Mouse (Mus musculus): ENCODE measurements around the gene Hif3a.
"Not testable (repeated sequence)": the region's sequence is repeated elsewhere in the genome, so short reads cannot be mapped to it uniquely, and the experiment has no call there.

The Hif3a gene

GRCm38 (mm10) chr7:17062389-17062788 is at the start of gene Hif3a:
Gene Hif3a, minus strand, starts transcription at chr7:17062427.
- no peak for DNase-seq (ENCODE audit: low read depth, low spot score)

- DNase-seq (ENCODE audit: low read depth, low spot score): not testable (repeated sequence)
Measured at GRCm38 (mm10) chr7:17101631-17102030, 39.4 kb upstream of the Hif3a start.

GRCm38 (mm10) chr7:17091280-17091679 is 29.1 kb upstream of the Hif3a start:
- no peak for DNase-seq (ENCODE audit: low read depth, low spot score)

- DNase-seq (ENCODE audit: low read depth, low spot score): no peak
Measured at GRCm38 (mm10) chr7:17090058-17090585, 27.9 kb upstream of the Hif3a start.

- no peak for DNase-seq (ENCODE audit: low read depth, low spot score)
Measured at GRCm38 (mm10) chr7:17087731-17088130, 25.5 kb upstream of the Hif3a start.

GRCm38 (mm10) chr7:17082766-17083165 is 20.5 kb upstream of the Hif3a start:
- DNase-seq (ENCODE audit: low read depth, low spot score): no peak

- DNase-seq (ENCODE audit: low read depth, low spot score): no peak
Measured at GRCm38 (mm10) chr7:17078076-17078654, 15.9 kb upstream of the Hif3a start.

- no peak for DNase-seq (ENCODE audit: low read depth, low spot score)
Measured at GRCm38 (mm10) chr7:17076542-17076941, 14.3 kb upstream of the Hif3a start.

GRCm38 (mm10) chr7:17073904-17074615 is 11.8 kb upstream of the Hif3a start, which contains the start of gene Psg16:
Gene Psg16, plus strand, starts transcription at chr7:17074040.
- DNase-seq (ENCODE audit: low read depth, low spot score): no peak

GRCm38 (mm10) chr7:17073513-17073903 is 11.3 kb upstream of the Hif3a start:
- DNase-seq (ENCODE audit: low read depth, low spot score): no peak

GRCm38 (mm10) chr7:17067651-17068050 is 5.4 kb upstream of the Hif3a start:
- DNase-seq (ENCODE audit: low read depth, low spot score): not testable (repeated sequence)

- DNase-seq (ENCODE audit: low read depth, low spot score): no peak
Measured at GRCm38 (mm10) chr7:17067000-17067399, 4.8 kb upstream of the Hif3a start.

GRCm38 (mm10) chr7:17066412-17066811 is 4.2 kb upstream of the Hif3a start:
- DNase-seq (ENCODE audit: low read depth, low spot score): no peak

- no peak for DNase-seq (ENCODE audit: low read depth, low spot score)
Measured at GRCm38 (mm10) chr7:17065620-17066019, 3.4 kb upstream of the Hif3a start.

GRCm38 (mm10) chr7:17062845-17063244 is 618 bp upstream of the Hif3a start:
- DNase-seq (ENCODE audit: low read depth, low spot score): no peak

- DNase-seq (ENCODE audit: low read depth, low spot score): no peak
Measured at GRCm38 (mm10) chr7:17060782-17061605, 1.2 kb downstream of the Hif3a start.

- no peak for DNase-seq (ENCODE audit: low read depth, low spot score)
Measured at GRCm38 (mm10) chr7:17060031-17060781, 2.0 kb downstream of the Hif3a start.

- DNase-seq (ENCODE audit: low read depth, low spot score): no peak
Measured at GRCm38 (mm10) chr7:17059463-17059844, 2.8 kb downstream of the Hif3a start.

- no peak for DNase-seq (ENCODE audit: low read depth, low spot score)
Measured at GRCm38 (mm10) chr7:17058816-17059462, 3.3 kb downstream of the Hif3a start.

- no peak for DNase-seq (ENCODE audit: low read depth, low spot score)
Measured at GRCm38 (mm10) chr7:17058071-17058689, 4.0 kb downstream of the Hif3a start.

Measured in brain, embryonic 18.5 days (tissue).